Mouse (Mus musculus) cerebellum, adult 8-10 months (tissue): ENCODE results near the gene Kcna10.

Experiments used
- DNase-seq: peaks from one replicate; pipeline ENCODE4 v3.0.0; 2022

Kcna10 gene

GRCm38 (mm10) chr3:107182756-107183155 is at the start of gene Kcna10:
Gene Kcna10 (plus strand): TSS chr3:107183056.
- DNase-seq = no peak

- no peak for DNase-seq
These were observed 48.4 kb upstream of the Kcna10 start for GRCm38 (mm10) chr3:107134457-107134856.

GRCm38 (mm10) chr3:107147126-107147525 is 35.7 kb upstream of the Kcna10 start:
- DNase-seq = no peak

GRCm38 (mm10) chr3:107149006-107149405 is 33.9 kb upstream of the Kcna10 start:
- DNase-seq = no peak

- DNase-seq = no peak
These were observed 32.4 kb upstream of the Kcna10 start for GRCm38 (mm10) chr3:107150469-107150868.

GRCm38 (mm10) chr3:107150872-107151540 is 31.9 kb upstream of the Kcna10 start:
- DNase-seq = no peak

GRCm38 (mm10) chr3:107153772-107154655 is 28.8 kb upstream of the Kcna10 start:
- DNase-seq = peak; percentile 45

GRCm38 (mm10) chr3:107158856-107159255 is 24.0 kb upstream of the Kcna10 start:
- no peak for DNase-seq

GRCm38 (mm10) chr3:107159418-107159817 is 23.4 kb upstream of the Kcna10 start:
- peak; percentile 49 for DNase-seq

GRCm38 (mm10) chr3:107159859-107160324 is 23.0 kb upstream of the Kcna10 start:
- peak; percentile 64 for DNase-seq

GRCm38 (mm10) chr3:107162741-107163140 is 20.1 kb upstream of the Kcna10 start:
- DNase-seq = peak; percentile 67

GRCm38 (mm10) chr3:107169552-107169951 is 13.3 kb upstream of the Kcna10 start:
- no peak for DNase-seq

GRCm38 (mm10) chr3:107171964-107172363 is 10.9 kb upstream of the Kcna10 start:
- DNase-seq = no peak

- peak; percentile 93 for DNase-seq
These were observed 10.3 kb upstream of the Kcna10 start for GRCm38 (mm10) chr3:107172556-107172955.

- DNase-seq = peak; percentile 98
These were observed 7.4 kb upstream of the Kcna10 start for GRCm38 (mm10) chr3:107175486-107175885.

- DNase-seq = peak; percentile 73
These were observed 6.4 kb upstream of the Kcna10 start for GRCm38 (mm10) chr3:107176501-107176900.

GRCm38 (mm10) chr3:107180860-107181259 is 2.0 kb upstream of the Kcna10 start:
- no peak for DNase-seq

GRCm38 (mm10) chr3:107183178-107183577 is 322 bp downstream of the Kcna10 start:
- no peak for DNase-seq

- no peak for DNase-seq
These were observed 2.7 kb downstream of the Kcna10 start for GRCm38 (mm10) chr3:107185597-107185996.

- no peak for DNase-seq
These were observed 4.2 kb downstream of the Kcna10 start for GRCm38 (mm10) chr3:107187022-107187421.

GRCm38 (mm10) chr3:107188226-107188899 is 5.5 kb downstream of the Kcna10 start:
- DNase-seq = peak; percentile 77

- DNase-seq = no peak
These were observed 18.7 kb downstream of the Kcna10 start for GRCm38 (mm10) chr3:107201310-107202180.
